Mouse (Mus musculus) neural tube, embryonic 12.5 days (tissue): ENCODE results near the gene Pcdh18. TPM values are rescaled to one million over a fixed set of nuclear protein-coding genes. Genes with fewer than 3 reads are reported as not detected.

Source experiments
- ATAC-seq: fragments of 200-750 bp; cut with Nextera tagmentation; 2 replicates; pipeline ENCODE4 v1.8.0; 2017; ENCODE audit warnings: low read depth, mild to moderate bottlenecking, moderate TSS enrichment, moderate library complexity; ENCODE audit not compliant: low FRiP score
- H3K27ac ChIP-seq: fragments of 300-500 bp; sonication (generic); 2 replicates; pipeline ENCODE4 v1.5.1; 2016
- H3K27me3 ChIP-seq: fragments of 300-500 bp; sonication (generic); replicated peaks from 2 replicates; pipeline ENCODE4 v1.6.1; 2016; ENCODE audit warnings: mild to moderate bottlenecking
- H3K36me3 ChIP-seq: fragments of 300-500 bp; sonication (generic); 2 replicates; pipeline ENCODE4 v1.6.1; 2016; ENCODE audit warnings: mild to moderate bottlenecking
- H3K4me1 ChIP-seq: fragments of 300-500 bp; sonication (generic); 2 replicates; pipeline ENCODE4 v1.6.1; 2016
- H3K4me2 ChIP-seq: fragments of 300-500 bp; sonication (generic); replicated peaks from 2 replicates; pipeline ENCODE4 v1.6.1; 2016; ENCODE audit warnings: mild to moderate bottlenecking
- H3K4me3 ChIP-seq: fragments of 300-500 bp; sonication (generic); 2 replicates; pipeline ENCODE4 v1.5.1; 2016
- H3K9ac ChIP-seq: fragments of 300-500 bp; sonication (generic); 2 replicates; pipeline ENCODE4 v1.6.1; 2016; ENCODE audit warnings: mild to moderate bottlenecking
- H3K9me3 ChIP-seq: fragments of 300-500 bp; sonication (generic); 2 replicates; pipeline ENCODE4 v1.6.1; 2016; ENCODE audit warnings: mild to moderate bottlenecking
- WGBS: fragments of 180-500 bp; shearing (Covaris S2); methylation state at CpG from one replicate; pipeline ENCODE4 v1.1.7; 2016; 5-methylcytosine and 5-hydroxymethylcytosine counted together
- polyA plus RNA-seq: library from polyadenylated mRNA; unstranded; fragments of >200 nt; fragmentation: Nextera tagmentation; extraction: Ambion mirVana; gene quantifications from 2 replicates; pipeline ENCODE4 v1.2.1, GENCODE M21; 2016

Gene Pcdh18
- 54.6 and 57.3 TPM in 2 replicates for polyA plus RNA-seq

DNA sequence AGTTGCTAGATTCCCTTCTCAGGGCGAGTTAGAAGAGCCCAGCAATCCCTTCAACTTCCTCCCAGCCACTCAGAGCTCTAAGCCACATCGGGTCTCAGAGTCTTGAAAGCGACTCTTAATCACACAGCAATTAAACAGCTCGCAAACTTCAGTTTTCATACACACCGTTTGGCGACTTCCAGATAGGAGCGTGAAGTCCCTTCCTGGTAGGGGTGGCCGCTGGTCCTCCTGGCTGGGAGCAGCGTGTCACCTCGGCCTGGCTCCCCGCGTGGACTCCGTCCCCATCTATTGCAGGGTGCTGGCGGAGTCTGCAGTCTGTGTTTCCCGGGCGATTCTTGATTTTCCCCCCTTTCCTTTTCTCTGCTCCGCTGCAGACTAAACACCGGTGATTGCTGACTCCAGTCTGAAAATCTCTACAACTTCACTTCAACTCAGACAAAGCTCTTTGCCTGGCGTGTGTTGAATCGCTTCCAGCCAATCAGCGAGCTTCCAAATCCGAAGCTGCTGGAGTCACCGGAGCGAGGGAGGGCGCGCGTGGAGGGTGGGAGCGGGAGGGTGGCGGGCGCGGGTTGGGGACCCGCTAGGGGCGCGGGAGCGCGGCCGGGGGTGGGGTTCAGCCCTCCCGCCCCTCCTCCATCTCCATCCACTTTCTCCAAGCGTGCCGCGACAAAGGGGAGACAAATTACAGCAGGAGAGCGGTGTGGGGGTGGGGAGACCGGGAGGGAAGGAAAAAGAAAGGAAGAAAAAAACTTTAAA is at the start of gene Pcdh18:
Gene Pcdh18 (minus strand): TSS at position 456 of the 756 bp plus-strand sequence.
- H3K9ac ChIP-seq, result peak within 1 kb of the TSS; percentile 58
- ATAC-seq, result peak; percentile 93
- H3K4me2 ChIP-seq, result peak within 1 kb of the TSS; percentile 70
- peaks cover 7% of the 10 kb centered on the region for H3K36me3 ChIP-seq
- H3K27ac ChIP-seq, result peak within 1 kb of the TSS; percentile 81
- no peaks in the 10 kb centered on the region for H3K9me3 ChIP-seq
- peaks cover 29% of the 10 kb centered on the region for H3K4me1 ChIP-seq
- H3K27me3 ChIP-seq, result no peaks in the 10 kb centered on the region
- WGBS, result under 1% methylated on average over 42 of the region's 43 CpGs
- peak within 1 kb of the TSS; percentile 63 for H3K4me3 ChIP-seq

DNA sequence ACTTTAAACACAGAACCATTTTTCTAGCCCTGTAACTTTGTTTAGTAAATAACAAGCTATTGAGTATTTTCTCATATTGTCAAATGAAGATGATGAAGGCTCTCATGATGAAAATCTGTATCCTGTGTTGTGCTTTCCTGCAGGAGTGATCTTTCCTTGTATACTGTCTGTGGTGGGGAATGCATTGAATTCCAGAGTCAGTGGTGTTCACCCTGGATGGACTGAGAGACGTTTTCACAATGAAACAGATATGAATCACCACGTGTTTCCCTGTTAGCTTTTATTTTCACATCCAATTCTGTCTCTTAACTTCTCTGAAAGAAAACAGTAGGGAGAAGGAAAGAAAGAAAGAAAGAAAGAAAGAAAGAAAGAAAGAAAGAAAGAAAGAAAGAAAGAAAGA is 49.7 kb upstream of the Pcdh18 start:
- Histone ChIP-seq H3K9ac (no peak overlapping the region), H3K4me3 (no peak overlapping the region), H3K4me2 (no peak overlapping the region), H3K9me3 (no peaks in the 10 kb centered on the region), H3K27ac (no peak overlapping the region), H3K27me3 (no peaks in the 10 kb centered on the region), H3K36me3 (no peaks in the 10 kb centered on the region), H3K4me1 (no peaks in the 10 kb centered on the region)
- no peak for ATAC-seq
- WGBS, result 55% methylated on average over 2 of the region's 2 CpGs

- ATAC-seq, result no peak
- Histone ChIP-seq H3K9me3 (no peaks in the 10 kb centered on the region), H3K4me2 (no peak overlapping the region), H3K36me3 (no peaks in the 10 kb centered on the region), H3K9ac (no peak overlapping the region), H3K4me1 (no peaks in the 10 kb centered on the region), H3K27ac (no peak overlapping the region), H3K4me3 (no peak overlapping the region), H3K27me3 (no peaks in the 10 kb centered on the region)
- 75% methylated on average over 1 of the region's 1 CpGs for WGBS
These were observed 48.4 kb upstream of the Pcdh18 start for GRCm38 (mm10) chr3:49805511-49805910.

DNA sequence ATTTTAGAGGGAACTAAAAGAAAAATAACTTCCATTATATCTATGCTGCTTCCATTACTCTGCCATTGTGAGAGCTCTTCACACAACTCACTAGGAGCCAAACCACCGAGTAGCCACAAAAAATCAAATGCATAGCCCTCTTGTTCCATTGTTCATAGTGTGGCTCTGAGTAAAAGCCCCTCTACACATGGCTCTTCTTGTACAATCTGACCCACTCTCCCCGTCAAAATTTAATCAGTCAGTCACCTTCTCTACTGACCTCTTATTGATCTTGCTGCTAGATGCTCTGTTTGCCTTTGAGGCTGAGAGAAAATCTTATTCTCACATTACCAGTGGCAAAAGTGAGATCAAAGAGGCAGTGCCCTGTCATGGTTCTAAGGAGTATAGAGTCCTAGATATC is 31.2 kb upstream of the Pcdh18 start:
- H3K36me3 ChIP-seq, result no peaks in the 10 kb centered on the region
- no peak overlapping the region for H3K27ac ChIP-seq
- H3K4me1 ChIP-seq, result no peaks in the 10 kb centered on the region
- no peaks in the 10 kb centered on the region for H3K9me3 ChIP-seq
- H3K9ac ChIP-seq, result no peak overlapping the region
- no peak for ATAC-seq
- no peaks in the 10 kb centered on the region for H3K27me3 ChIP-seq
- no peak overlapping the region for H3K4me3 ChIP-seq
- H3K4me2 ChIP-seq, result no peak overlapping the region
- WGBS, result 37% methylated on average over 2 of the region's 2 CpGs

DNA sequence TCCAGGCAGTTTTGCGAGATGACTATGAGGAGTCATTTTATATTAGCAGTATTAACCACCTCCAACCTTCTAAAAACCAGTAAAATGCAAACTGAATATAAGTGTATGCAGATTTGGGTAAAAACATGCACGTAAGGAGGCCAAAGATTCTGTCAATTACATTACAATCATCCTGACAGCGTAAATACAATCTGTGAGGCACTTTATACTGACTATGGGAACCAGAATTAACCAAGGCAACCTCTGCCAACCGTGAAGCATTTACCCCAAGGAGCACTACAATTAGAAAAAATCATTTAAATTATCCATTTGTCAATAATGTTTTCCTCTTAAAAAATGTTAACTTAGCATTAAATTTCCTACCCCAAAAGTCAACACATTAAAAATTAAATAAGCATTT is 30.6 kb upstream of the Pcdh18 start:
- WGBS, result 61% methylated on average over 4 of the region's 4 CpGs
- H3K27me3 ChIP-seq, result no peaks in the 10 kb centered on the region
- H3K4me2 ChIP-seq, result no peak overlapping the region
- ATAC-seq, result no peak
- no peaks in the 10 kb centered on the region for H3K36me3 ChIP-seq
- H3K9me3 ChIP-seq, result no peaks in the 10 kb centered on the region
- H3K9ac ChIP-seq, result no peak overlapping the region
- no peak overlapping the region for H3K27ac ChIP-seq
- no peaks in the 10 kb centered on the region for H3K4me1 ChIP-seq
- H3K4me3 ChIP-seq, result no peak overlapping the region

DNA sequence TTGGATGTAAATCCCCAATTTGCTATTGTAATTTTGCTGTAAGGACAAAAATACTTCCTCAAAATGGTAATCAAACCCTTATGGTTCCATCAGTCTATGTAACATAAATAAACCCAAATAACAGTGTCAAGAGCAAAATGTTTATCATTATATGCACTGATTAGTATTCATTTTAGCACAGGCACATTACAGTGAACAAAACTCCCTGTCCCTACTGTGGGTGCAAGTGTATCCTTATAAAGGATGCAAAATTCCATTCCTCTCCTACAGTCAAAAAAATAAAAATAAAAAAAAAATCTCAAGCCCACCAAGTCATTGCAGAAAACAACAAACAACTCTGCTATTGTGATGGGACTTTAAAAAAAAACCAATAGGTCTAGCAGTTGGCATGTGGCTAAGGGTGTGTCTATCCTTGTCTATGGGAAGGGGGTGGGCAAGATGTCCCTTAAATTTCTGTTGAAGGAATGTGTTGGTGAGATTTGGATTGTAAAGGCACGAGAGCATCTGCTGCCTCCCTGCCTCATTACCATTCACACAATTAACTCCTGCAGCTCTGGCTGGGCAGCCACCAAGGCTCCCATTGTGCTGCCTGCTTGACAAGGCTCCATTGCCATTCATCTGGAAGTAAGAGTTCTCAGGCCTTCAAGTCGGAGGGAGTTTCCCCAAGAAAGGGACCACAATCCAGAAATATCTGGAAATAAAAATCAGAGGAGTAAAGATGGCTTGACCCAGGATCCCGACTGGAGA is 12.0 kb upstream of the Pcdh18 start:
- Histone ChIP-seq H3K9me3 (no peaks in the 10 kb centered on the region), H3K4me1 (0 out of 2 replicates have a peak, but pooled peaks cover 7% of the 10 kb centered on the region), H3K9ac (no peak overlapping the region), H3K27me3 (no peaks in the 10 kb centered on the region), H3K4me2 (no peak overlapping the region), H3K36me3 (no peaks in the 10 kb centered on the region), H3K27ac (no peak overlapping the region), H3K4me3 (no peak overlapping the region)
- peak; percentile 95 for ATAC-seq
- WGBS, result 6% methylated on average over 3 of the region's 3 CpGs

DNA sequence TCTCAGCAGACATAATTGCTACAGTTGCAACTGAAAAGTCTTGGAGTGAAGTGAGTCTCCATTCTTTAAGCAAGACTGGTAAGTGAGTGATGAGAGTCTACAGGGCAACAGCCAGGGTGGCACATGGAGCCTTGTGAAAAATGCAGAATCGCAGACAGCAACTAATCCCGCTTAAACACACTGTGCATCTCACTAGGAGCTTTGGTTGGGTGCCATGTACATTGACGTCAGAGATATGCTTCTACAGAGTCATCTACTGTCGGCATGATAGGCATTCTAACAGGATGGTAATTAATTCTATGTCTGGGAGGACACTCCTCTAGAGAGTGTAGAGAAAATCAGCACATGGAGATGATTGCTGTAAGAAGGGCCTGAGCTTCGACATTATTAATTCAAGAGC is 5.6 kb upstream of the Pcdh18 start:
- Histone ChIP-seq H3K9me3 (no peaks in the 10 kb centered on the region), H3K4me2 (no peak overlapping the region), H3K36me3 (no peaks in the 10 kb centered on the region), H3K27ac (no peak overlapping the region), H3K4me1 (peaks cover 2% of the 10 kb centered on the region), H3K27me3 (no peaks in the 10 kb centered on the region), H3K9ac (no peak overlapping the region), H3K4me3 (no peak overlapping the region)
- WGBS, result 89% methylated on average over 5 of the region's 5 CpGs
- ATAC-seq, result no peak

GRCm38 (mm10) chr3:49761971-49762370 is 4.8 kb upstream of the Pcdh18 start:
- no peaks in the 10 kb centered on the region for H3K27me3 ChIP-seq
- no peaks in the 10 kb centered on the region for H3K36me3 ChIP-seq
- no peak overlapping the region for H3K9ac ChIP-seq
- peaks cover 2% of the 10 kb centered on the region for H3K4me1 ChIP-seq
- no peak overlapping the region for H3K4me3 ChIP-seq
- ATAC-seq, result no peak
- H3K27ac ChIP-seq, result no peak overlapping the region
- no peak overlapping the region for H3K4me2 ChIP-seq
- no peaks in the 10 kb centered on the region for H3K9me3 ChIP-seq

DNA sequence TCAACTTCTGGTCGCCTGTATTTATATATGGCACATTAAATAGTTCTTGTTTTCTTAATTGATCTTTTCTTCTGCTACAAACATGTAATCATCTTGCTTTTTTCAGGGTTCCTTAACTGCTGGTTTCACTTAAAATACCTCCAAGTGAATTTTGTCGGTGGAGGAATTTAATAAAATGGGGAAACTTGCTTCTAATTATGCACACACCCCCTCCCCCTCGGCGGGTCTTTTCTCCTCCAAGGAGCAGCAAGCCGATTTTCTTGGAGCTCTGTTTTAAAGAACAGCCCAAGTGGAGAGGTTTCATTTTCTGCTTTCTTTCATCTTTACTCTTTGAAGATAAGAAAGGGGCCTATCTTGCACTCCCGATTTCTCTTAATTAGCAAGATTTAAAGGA is 498 bp upstream of the Pcdh18 start:
- peak; percentile 23; the same call in 1 of the 2 replicates for ATAC-seq
- WGBS, result under 1% methylated on average over 6 of the region's 6 CpGs

GRCm38 (mm10) chr3:49755986-49756845 is 909 bp downstream of the Pcdh18 start:
- Histone ChIP-seq H3K4me3 (peak overlapping the region; percentile 63), H3K27me3 (no peaks in the 10 kb centered on the region), H3K4me1 (peaks cover 37% of the 10 kb centered on the region), H3K27ac (peak overlapping the region; percentile 81), H3K4me2 (peak overlapping the region; percentile 70), H3K9ac (peak overlapping the region; percentile 58), H3K9me3 (no peaks in the 10 kb centered on the region), H3K36me3 (peaks cover 13% of the 10 kb centered on the region)
- WGBS, result under 1% methylated on average over 36 of the region's 36 CpGs
- ATAC-seq, result peak; percentile 10

More for the DNA sequence above, 498 bp upstream of the Pcdh18 start:
- Histone ChIP-seq H3K36me3 (peaks cover 7% of the 10 kb centered on the region; the same call in 1 of the 2 replicates), H3K4me2 (peak overlapping the region; percentile 70), H3K27ac (no peak overlapping the region), H3K4me3 (peak overlapping the region; percentile 63), H3K9me3 (no peaks in the 10 kb centered on the region), H3K27me3 (no peaks in the 10 kb centered on the region), H3K4me1 (peaks cover 25% of the 10 kb centered on the region), H3K9ac (peak overlapping the region; percentile 58)

DNA sequence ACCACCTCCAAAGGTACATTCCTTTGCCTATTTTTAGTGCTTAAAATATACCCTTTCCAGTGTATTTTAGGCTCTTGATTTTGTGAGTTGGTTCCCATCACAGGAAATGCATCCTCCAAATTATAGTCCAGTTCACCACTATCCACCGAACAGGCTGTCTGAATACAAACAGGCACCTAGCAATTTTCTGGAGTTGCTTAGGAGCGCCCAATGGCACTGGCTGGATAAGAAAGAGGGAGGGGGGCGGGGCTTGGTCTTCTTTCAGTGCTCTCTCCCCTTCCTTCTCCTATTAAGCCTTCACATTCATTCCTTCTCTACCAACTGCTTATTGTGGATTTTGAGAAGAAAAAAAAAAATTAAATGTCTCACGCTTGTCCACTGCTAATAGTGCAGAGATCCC is 4.4 kb downstream of the Pcdh18 start:
- peaks cover 40% of the 10 kb centered on the region for H3K4me1 ChIP-seq
- H3K4me2 ChIP-seq, result peak overlapping the region; percentile 70
- peaks cover 39% of the 10 kb centered on the region for H3K36me3 ChIP-seq
- no peak for ATAC-seq
- H3K27me3 ChIP-seq, result no peaks in the 10 kb centered on the region
- H3K4me3 ChIP-seq, result peak overlapping the region; percentile 23; the same call in 1 of the 2 replicates
- 81% methylated on average over 4 of the region's 4 CpGs for WGBS
- no peak overlapping the region for H3K9ac ChIP-seq
- no peak overlapping the region for H3K27ac ChIP-seq
- H3K9me3 ChIP-seq, result no peaks in the 10 kb centered on the region
